Mouse (Mus musculus) telencephalon, adult 2 months (tissue): ENCODE measurements around the gene Il1r1.

Experiments used
- DNase-seq: peaks from one replicate; pipeline ENCODE4 v3.0.0-alpha.2; 2011; ENCODE audit warnings: low read depth, low spot score

The Il1r1 gene

GRCm38 (mm10) chr1:40231116-40231515 is 6.2 kb downstream of the Il1r1 start:
- DNase-seq, result no peak

GRCm38 (mm10) chr1:40233217-40233616 is 8.3 kb downstream of the Il1r1 start:
- DNase-seq, result no peak

- DNase-seq, result no peak
These were observed 8.7 kb downstream of the Il1r1 start for GRCm38 (mm10) chr1:40233621-40234020.

GRCm38 (mm10) chr1:40235597-40236249 is 10.8 kb downstream of the Il1r1 start:
- peak; percentile 78 for DNase-seq

- DNase-seq, result no peak
These were observed 11.8 kb downstream of the Il1r1 start for GRCm38 (mm10) chr1:40236694-40237093.

GRCm38 (mm10) chr1:40237094-40237493 is 12.2 kb downstream of the Il1r1 start:
- no peak for DNase-seq

GRCm38 (mm10) chr1:40240353-40241092 is 15.6 kb downstream of the Il1r1 start:
- DNase-seq, result no peak

- DNase-seq, result peak; percentile 35
These were observed 17.8 kb downstream of the Il1r1 start for GRCm38 (mm10) chr1:40242717-40243116.

GRCm38 (mm10) chr1:40243561-40243998 is 18.7 kb downstream of the Il1r1 start:
- DNase-seq, result no peak

GRCm38 (mm10) chr1:40250425-40250824 is 25.5 kb downstream of the Il1r1 start:
- DNase-seq, result no peak

- no peak for DNase-seq
These were observed 27.6 kb downstream of the Il1r1 start for GRCm38 (mm10) chr1:40252507-40252906.

GRCm38 (mm10) chr1:40253940-40254339 is 29.1 kb downstream of the Il1r1 start:
- no peak for DNase-seq

GRCm38 (mm10) chr1:40254347-40255057 is 29.6 kb downstream of the Il1r1 start:
- no peak for DNase-seq

GRCm38 (mm10) chr1:40262441-40263121 is 37.7 kb downstream of the Il1r1 start:
- DNase-seq, result no peak

GRCm38 (mm10) chr1:40263122-40263498 is 38.2 kb downstream of the Il1r1 start:
- DNase-seq, result no peak

GRCm38 (mm10) chr1:40263679-40264078 is 38.8 kb downstream of the Il1r1 start:
- no peak for DNase-seq

- DNase-seq, result no peak
These were observed 40.5 kb downstream of the Il1r1 start for GRCm38 (mm10) chr1:40265301-40265835.

GRCm38 (mm10) chr1:40266431-40267260 is 41.8 kb downstream of the Il1r1 start:
- DNase-seq, result no peak

- DNase-seq, result no peak
These were observed 43.0 kb downstream of the Il1r1 start for GRCm38 (mm10) chr1:40267846-40268245.

- DNase-seq, result no peak
These were observed 43.7 kb downstream of the Il1r1 start for GRCm38 (mm10) chr1:40268536-40268935.

- DNase-seq, result no peak
These were observed 45.5 kb downstream of the Il1r1 start for GRCm38 (mm10) chr1:40270415-40270814.
